ENCODE assay signal across 31 mouse cellular contexts in the genomic region with DNA sequence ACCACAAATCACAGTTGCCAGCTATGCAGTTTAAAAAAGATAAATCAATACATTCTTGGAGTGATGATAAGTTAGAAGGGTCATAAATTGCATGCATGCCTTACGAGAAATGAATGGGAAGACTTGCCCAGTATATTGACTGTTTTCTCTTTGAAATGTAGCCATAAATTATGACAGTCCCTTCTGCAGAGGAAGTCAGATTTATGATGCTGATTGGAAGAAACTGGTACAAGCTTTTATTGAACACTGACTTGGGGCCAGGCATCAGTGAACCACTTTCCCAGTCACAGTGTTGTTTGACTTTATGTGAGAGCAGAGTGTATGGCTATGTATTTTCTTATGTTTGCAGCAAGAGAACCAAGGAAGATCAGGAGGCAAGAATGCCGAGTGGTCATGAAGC. TPM values are rescaled to one million over a fixed set of nuclear protein-coding genes. Genes with fewer than 3 reads are reported as not detected.
DNase-seq lines count a peak whose midpoint lies in the region; ATAC-seq lines count a peak whose summit lies in the region.
"Had no signal": no experiment of that assay in that cellular context is flagged by ENCODE, and none has a peak within 500 bp of the region (broad histone marks: within the 10 kb centered on the region; RNA-seq: fewer than 3 reads in every experiment).

No protein-coding gene starts in this region.

- H3K9me3 ChIP-seq in neural tube, embryonic 12.5 days, result no peaks in the 10 kb centered on the region
- H3K9me3 ChIP-seq in neural tube, embryonic 15.5 days (replicated peaks), result no peaks in the 10 kb centered on the region
- H3K9me3 ChIP-seq: embryonic facial prominence, embryonic 12.5 days; embryonic facial prominence, embryonic 15.5 days; heart, embryonic 12.5 days; heart, embryonic 15.5 days; hindbrain, embryonic 10.5 days had no signal

- WGBS in neural tube, embryonic 12.5 days, result 61% methylated on average over 2 of the region's 2 CpGs
- 65% methylated on average over 2 of the region's 2 CpGs for WGBS in neural tube, embryonic 15.5 days

- H3K27ac ChIP-seq in neural tube, embryonic 12.5 days, result no peak overlapping the region
- no peak overlapping the region for H3K27ac ChIP-seq in neural tube, embryonic 15.5 days (replicated peaks)
- H3K27ac ChIP-seq: embryonic facial prominence, embryonic 12.5 days; embryonic facial prominence, embryonic 15.5 days; heart, embryonic 15.5 days; hindbrain, embryonic 10.5 days; hindbrain, embryonic 14.5 days; hindbrain, postnatal 0 days had no signal

- H3K4me2 ChIP-seq in neural tube, embryonic 12.5 days (replicated peaks), result no peak overlapping the region
- no peak overlapping the region for H3K4me2 ChIP-seq in neural tube, embryonic 15.5 days
- H3K4me2 ChIP-seq: embryonic facial prominence, embryonic 12.5 days; embryonic facial prominence, embryonic 15.5 days; heart, embryonic 12.5 days; heart, embryonic 15.5 days; hindbrain, embryonic 14.5 days had no signal

- H3K4me1 ChIP-seq in neural tube, embryonic 12.5 days, result no peaks in the 10 kb centered on the region
- no peaks in the 10 kb centered on the region for H3K4me1 ChIP-seq in neural tube, embryonic 15.5 days
- H3K4me1 ChIP-seq: embryonic facial prominence, embryonic 12.5 days; embryonic facial prominence, embryonic 15.5 days; heart, embryonic 12.5 days; heart, embryonic 15.5 days; hindbrain, embryonic 10.5 days had no signal

- no peak overlapping the region for H3K4me3 ChIP-seq in neural tube, embryonic 12.5 days
- no peak overlapping the region for H3K4me3 ChIP-seq in neural tube, embryonic 15.5 days (replicated peaks)
- H3K4me3 ChIP-seq: embryonic facial prominence, embryonic 12.5 days; embryonic facial prominence, embryonic 15.5 days; heart, embryonic 12.5 days; heart, embryonic 15.5 days; hindbrain, embryonic 10.5 days had no signal

- peak; percentile 8 for DNase-seq in embryo, embryonic 11.5 days (ENCODE audit: low read depth, low spot score)
- DNase-seq in embryo, embryonic 9.5 days (ENCODE audit: extremely low spot score), result no peak
- peak; percentile 37 for DNase-seq in mesoderm, embryonic 11.5 days (ENCODE audit: low read depth, low spot score)
- DNase-seq in liver, result no peak
- DNase-seq: adrenal gland, adult 8-10 months; adrenal gland, postnatal 25 days; cerebellum, adult 11-12 months; cerebellum, adult 8-10 months; cerebellum, postnatal 10 days; cerebellum, postnatal 36 days; embryo, embryonic 11 days; forebrain, postnatal 0 days; gastrocnemius, postnatal 25 days; heart, adult 18-20 months; heart, postnatal 10 days; heart, postnatal 36 days had no signal

- H3K27me3 ChIP-seq in neural tube, embryonic 12.5 days (replicated peaks), result no peaks in the 10 kb centered on the region
- no peaks in the 10 kb centered on the region for H3K27me3 ChIP-seq in neural tube, embryonic 15.5 days (replicated peaks)
- H3K27me3 ChIP-seq: embryonic facial prominence, embryonic 12.5 days; embryonic facial prominence, embryonic 15.5 days; heart, embryonic 12.5 days; heart, embryonic 15.5 days had no signal

- no peak overlapping the region for H3K9ac ChIP-seq in neural tube, embryonic 12.5 days
- H3K9ac ChIP-seq in neural tube, embryonic 15.5 days (replicated peaks), result no peak overlapping the region
- H3K9ac ChIP-seq: embryonic facial prominence, embryonic 12.5 days; embryonic facial prominence, embryonic 15.5 days; forebrain, postnatal 0 days; heart, embryonic 12.5 days; heart, embryonic 15.5 days; hindbrain, embryonic 14.5 days had no signal

- ATAC-seq in neural tube, embryonic 12.5 days (ENCODE audit: low FRiP score, low read depth), result 0 out of 2 replicates have a peak, but pooled peaks have one; percentile 7
- no peak for ATAC-seq in neural tube, embryonic 15.5 days (ENCODE audit: low FRiP score)
- ATAC-seq: activated CD4-positive, CD25-positive, alpha-beta regulatory T cell, adult 4 months; forebrain, embryonic 14.5 days; forebrain, postnatal 0 days; hindbrain, postnatal 0 days had no signal

- H3K36me3 ChIP-seq in neural tube, embryonic 12.5 days, result no peaks in the 10 kb centered on the region
- no peaks in the 10 kb centered on the region for H3K36me3 ChIP-seq in neural tube, embryonic 15.5 days
- H3K36me3 ChIP-seq: embryonic facial prominence, embryonic 12.5 days; embryonic facial prominence, embryonic 15.5 days; heart, embryonic 12.5 days; heart, embryonic 15.5 days; hindbrain, embryonic 10.5 days had no signal

RNA-seq across cellular contexts. Expression of a gene that starts 28.8 kb away (rescaled TPM):
- not detected in 2 replicates for polyA plus RNA-seq in neural tube, embryonic 12.5 days (2016; fragmentation: Nextera tagmentation; extraction: Ambion mirVana)
- polyA plus RNA-seq in neural tube, embryonic 15.5 days (2015; fragmentation: Nextera tagmentation; extraction: Ambion mirVana), result 10.2 and 11.3 TPM in 2 replicates
- polyA plus RNA-seq: activated CD4-positive, CD25-positive, alpha-beta regulatory T cell, adult 4 months; embryonic facial prominence, embryonic 12.5 days; embryonic facial prominence, embryonic 15.5 days; forebrain, embryonic 11.5 days; forebrain, embryonic 14.5 days; forebrain, postnatal 0 days; heart, embryonic 12.5 days; heart, embryonic 15.5 days; hindbrain, embryonic 10.5 days had no signal

RNA-seq across cellular contexts. Expression of a gene that starts 37.0 kb away (rescaled TPM):
- not detected in 2 replicates for polyA plus RNA-seq in neural tube, embryonic 12.5 days (2016; fragmentation: Nextera tagmentation; extraction: Ambion mirVana)
- polyA plus RNA-seq in neural tube, embryonic 15.5 days (2015; fragmentation: Nextera tagmentation; extraction: Ambion mirVana), result not detected in 2 replicates
- polyA plus RNA-seq: activated CD4-positive, CD25-positive, alpha-beta regulatory T cell, adult 4 months; brain, embryonic 14.5 days; cortical plate, adult 2 months; embryonic facial prominence, embryonic 12.5 days; embryonic facial prominence, embryonic 15.5 days; forebrain, embryonic 11.5 days; forebrain, embryonic 14.5 days; forebrain, postnatal 0 days; gonadal fat pad, adult 2 months; heart, embryonic 12.5 days; heart, embryonic 15.5 days; hindbrain, embryonic 10.5 days; hindbrain, embryonic 14.5 days; hindbrain, postnatal 0 days had no signal

RNA-seq across cellular contexts. Expression of a gene that starts 38.8 kb away (rescaled TPM):
- not detected in 2 replicates for polyA plus RNA-seq in neural tube, embryonic 12.5 days (2016; fragmentation: Nextera tagmentation; extraction: Ambion mirVana)
- polyA plus RNA-seq in neural tube, embryonic 15.5 days (2015; fragmentation: Nextera tagmentation; extraction: Ambion mirVana), result not detected in 2 replicates
- polyA plus RNA-seq: activated CD4-positive, CD25-positive, alpha-beta regulatory T cell, adult 4 months; brain, embryonic 14.5 days; cortical plate, adult 2 months; embryonic facial prominence, embryonic 12.5 days; embryonic facial prominence, embryonic 15.5 days; forebrain, embryonic 11.5 days; forebrain, embryonic 14.5 days; forebrain, postnatal 0 days; gonadal fat pad, adult 2 months; heart, embryonic 12.5 days; heart, embryonic 15.5 days; hindbrain, embryonic 10.5 days; hindbrain, embryonic 14.5 days; hindbrain, postnatal 0 days had no signal

RNA-seq across cellular contexts. Expression of a gene that starts 53.7 kb away (rescaled TPM):
- polyA plus RNA-seq in neural tube, embryonic 12.5 days (2016; fragmentation: Nextera tagmentation; extraction: Ambion mirVana), result not detected in 2 replicates
- not detected in 2 replicates for polyA plus RNA-seq in neural tube, embryonic 15.5 days (2015; fragmentation: Nextera tagmentation; extraction: Ambion mirVana)
- polyA plus RNA-seq: activated CD4-positive, CD25-positive, alpha-beta regulatory T cell, adult 4 months; brain, embryonic 14.5 days; cortical plate, adult 2 months; embryonic facial prominence, embryonic 12.5 days; embryonic facial prominence, embryonic 15.5 days; forebrain, embryonic 11.5 days; forebrain, embryonic 14.5 days; forebrain, postnatal 0 days; gonadal fat pad, adult 2 months; heart, embryonic 12.5 days; heart, embryonic 15.5 days; hindbrain, embryonic 10.5 days; hindbrain, embryonic 14.5 days; hindbrain, postnatal 0 days had no signal

Comparison
In these comparisons a context has a peak if more than half of its experiments do, and no peak if none do; other contexts are left out.
1. DNase-seq: peak in embryo, embryonic 11.5 days (single experiment) and mesoderm, embryonic 11.5 days (single experiment); none in embryo, embryonic 9.5 days (single experiment) and liver (single experiment).